Mouse (Mus musculus): ENCODE measurements around the gene Rsph1. TPM values are rescaled to one million over a fixed set of nuclear protein-coding genes. Genes with fewer than 3 reads are reported as not detected.

The Rsph1 gene
- total RNA-seq, 2 experiments from 2014 or later, result 4.8 to 5.2 TPM

DNA sequence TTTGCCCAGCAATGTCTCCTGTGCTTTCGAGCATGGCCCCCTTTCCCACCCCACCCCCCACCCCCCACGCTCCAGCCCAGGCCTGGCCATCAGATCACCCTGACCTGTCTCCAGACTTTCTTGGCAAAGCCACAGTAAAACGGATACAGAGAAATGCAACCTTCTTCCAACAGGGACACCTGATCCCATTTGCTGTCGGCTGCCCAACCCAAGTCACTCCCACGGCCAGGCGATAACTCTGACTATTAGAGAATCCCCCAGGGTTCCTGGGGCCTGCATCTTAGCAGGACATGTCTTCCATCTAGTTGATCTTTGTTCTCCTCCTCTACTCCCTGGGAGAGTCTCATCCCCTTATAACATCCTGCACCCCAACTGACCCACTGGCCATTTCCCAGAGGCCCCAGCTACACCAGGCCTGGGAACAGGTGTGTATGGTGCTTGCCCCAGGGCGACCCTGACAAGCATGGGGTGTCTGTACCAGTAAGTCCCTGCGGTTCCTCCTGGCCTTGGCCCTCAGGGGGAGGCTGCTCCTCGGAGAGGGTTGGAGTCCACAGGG lies 18.8 kb downstream of the Rsph1 start:
- DNase-seq, result no peak

DNA sequence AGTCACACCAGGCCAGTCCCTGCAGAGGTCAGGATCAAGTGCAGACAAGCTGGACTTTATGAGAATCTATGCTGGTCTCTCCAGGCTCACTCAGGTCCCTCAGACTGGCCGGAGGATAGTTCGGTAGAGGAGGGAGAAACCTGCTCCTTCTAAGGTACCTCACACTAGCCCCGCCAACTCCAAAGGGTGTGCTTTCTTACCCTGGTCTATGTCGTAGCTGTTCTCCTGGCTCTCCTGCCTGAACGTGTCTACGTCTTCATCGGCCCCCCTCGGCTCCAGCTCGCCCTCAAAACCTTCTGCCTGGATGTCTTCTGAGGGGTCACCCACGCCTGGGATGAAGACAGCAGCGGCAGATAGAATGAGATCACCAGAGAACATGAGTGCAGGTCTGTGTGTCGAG lies 19.3 kb downstream of the Rsph1 start:
- no peak for DNase-seq

DNA sequence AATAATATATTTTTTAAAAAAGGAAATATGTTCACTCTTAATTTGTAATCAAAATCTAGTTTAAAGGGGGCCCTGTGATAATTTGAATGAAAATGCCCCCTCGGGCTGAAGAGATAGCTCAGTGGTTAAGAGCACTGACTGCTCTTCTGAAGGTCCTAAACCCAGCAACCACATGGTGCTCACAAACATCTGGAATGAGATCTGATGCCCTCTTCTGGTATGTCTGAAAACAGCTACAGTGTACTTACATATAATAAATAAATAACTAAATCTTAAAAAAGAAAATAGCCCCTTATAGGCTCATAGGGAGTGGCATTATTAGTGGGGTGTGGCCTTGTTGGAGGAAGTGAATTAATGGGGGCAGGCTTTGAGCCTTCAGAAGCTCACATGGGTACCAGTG lies 20.0 kb downstream of the Rsph1 start:
- no peak for DNase-seq

- DNase-seq, result peak; percentile 86 to 89
These were observed 22.7 kb downstream of the Rsph1 start for GRCm38 (mm10) chr17:31254463-31254931.

- no peak for DNase-seq
These were observed 23.2 kb downstream of the Rsph1 start for GRCm38 (mm10) chr17:31253951-31254350.

DNA sequence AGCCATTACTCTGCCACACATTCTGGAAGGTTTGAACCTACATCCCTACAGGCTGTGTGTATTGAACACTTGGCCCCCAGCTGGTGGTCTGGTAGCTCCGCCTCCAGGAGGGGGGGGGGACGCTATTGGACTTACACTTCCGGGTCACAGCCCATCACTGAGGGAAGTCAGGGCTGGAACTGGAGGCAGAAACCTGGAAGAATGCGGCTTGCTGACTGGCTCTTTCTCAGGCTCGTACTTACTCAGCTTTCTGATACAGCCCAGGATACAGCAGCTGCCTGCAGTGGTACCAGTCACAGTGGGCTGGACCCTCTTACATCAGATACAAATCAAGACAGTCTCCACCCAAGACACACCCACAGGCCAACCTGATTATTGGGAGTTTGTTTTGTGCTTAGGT lies 30.0 kb downstream of the Rsph1 start:
- DNase-seq, result no peak

GRCm38 (mm10) chr17:31245321-31245720 lies 31.9 kb downstream of the Rsph1 start:
- DNase-seq, result no peak

DNA sequence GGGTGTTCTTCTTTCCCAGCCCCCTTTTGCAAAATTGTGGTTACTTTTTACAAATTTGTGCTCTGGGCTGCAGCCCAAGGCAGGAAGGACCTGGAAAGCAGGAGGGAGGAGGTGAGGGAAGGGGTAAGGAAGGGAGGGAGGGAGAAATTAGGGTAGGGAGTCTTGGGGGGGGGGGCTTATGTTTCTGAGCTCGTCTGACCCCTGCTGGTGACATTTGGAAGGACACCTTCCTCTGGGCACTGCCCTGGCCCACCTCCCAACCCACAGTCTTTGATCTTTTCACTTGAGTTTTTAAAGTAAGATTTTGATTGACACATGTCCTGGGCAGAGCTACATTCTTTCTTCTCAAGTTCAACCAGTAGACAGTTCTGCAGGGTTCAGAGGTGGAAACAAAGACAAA lies 34.4 kb downstream of the Rsph1 start:
- DNase-seq, result peak; percentile 34 to 59

DNA sequence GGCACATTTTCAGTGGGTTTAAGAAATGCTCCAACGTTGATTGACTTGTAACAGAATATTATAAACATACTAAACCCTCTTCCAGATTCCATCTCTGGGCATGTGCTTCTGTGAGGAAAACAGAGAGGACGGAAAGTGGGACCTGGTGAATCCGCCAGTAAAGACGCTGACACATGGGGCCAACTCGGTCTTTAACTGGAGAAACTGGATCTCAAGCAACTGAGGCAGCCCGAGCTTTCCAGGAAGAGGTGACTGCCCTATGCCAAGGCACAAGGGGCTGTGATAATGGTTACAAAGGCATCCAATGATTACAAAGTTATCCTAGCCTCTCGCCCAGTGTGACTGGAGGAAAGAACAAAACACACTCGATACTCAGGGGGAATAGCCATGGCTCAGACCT lies 36.0 kb downstream of the Rsph1 start:
- no peak for DNase-seq

DNA sequence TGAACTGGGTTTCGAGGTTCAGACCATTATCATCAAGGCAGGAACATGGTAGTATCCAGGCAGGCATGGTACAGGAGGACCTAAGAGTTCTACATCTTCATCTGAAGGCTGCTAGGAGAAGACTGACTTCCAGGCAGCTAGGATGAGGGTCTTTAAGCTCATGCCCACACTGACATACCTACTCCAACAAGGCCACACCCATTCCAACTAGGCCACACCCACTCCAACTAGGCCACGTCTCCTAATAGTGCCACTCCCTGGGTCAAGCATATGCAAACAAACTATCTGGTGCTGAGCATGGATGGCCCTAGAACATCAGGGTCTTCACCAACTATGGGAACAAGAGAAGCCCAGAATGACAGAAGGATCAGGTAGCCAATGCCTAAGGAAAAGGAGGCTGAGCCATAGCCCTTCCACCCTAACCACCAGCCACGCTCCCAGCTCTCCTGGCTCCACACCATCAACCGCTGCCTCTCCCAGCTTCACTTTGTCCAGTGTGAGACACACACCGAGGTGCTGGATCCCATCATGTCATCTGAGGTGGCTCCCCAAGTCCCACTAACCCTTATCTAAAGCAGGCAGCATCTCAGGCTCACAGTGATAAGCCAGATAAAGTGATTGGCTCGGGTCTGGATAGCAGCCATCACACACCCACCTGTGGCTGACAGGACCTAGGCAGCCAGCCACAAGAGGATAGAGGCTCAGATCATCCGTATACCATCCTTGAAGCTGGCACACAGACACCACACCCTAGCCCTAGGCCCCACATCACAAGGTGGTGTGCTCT lies 38.8 kb downstream of the Rsph1 start:
- DNase-seq, result no peak

- no peak for DNase-seq
These were observed 41.3 kb downstream of the Rsph1 start for GRCm38 (mm10) chr17:31235915-31236314.

DNA sequence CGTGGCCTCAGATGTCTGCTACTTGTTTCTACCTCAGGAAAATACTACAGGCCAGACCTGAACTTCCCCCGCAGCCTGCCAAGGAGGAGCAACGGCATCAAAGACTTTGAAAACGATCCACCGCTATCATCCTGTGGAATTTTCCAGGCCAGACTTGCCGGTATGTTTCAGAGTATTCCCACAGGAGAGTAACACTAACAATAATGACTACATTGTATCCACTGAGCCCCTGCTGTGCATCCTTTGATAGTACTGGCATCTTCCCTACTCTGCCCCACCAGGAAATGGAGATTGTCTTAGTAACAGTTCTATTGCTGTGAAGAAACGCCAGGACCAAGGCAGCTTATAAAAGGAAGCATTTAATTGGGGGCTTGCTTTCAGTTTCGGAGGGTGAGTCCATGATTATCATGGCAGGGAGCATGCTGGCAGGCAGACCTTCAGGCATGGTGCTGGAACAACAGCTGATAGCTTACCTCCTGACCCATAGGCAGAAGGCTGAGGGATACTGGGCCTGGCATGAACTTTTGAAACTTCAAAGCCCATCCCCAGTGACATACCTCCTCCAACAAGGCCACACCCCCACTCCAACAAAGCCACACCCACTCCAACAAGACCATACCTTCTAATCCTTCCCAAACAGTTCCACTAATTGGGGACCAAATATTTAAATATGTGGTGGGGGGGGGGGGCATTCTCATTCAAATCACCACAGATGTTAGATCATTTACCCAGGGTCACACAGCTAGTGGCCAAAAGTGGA lies 44.8 kb downstream of the Rsph1 start:
- peak in 1 of 2 experiments; percentile 19 for DNase-seq

DNA sequence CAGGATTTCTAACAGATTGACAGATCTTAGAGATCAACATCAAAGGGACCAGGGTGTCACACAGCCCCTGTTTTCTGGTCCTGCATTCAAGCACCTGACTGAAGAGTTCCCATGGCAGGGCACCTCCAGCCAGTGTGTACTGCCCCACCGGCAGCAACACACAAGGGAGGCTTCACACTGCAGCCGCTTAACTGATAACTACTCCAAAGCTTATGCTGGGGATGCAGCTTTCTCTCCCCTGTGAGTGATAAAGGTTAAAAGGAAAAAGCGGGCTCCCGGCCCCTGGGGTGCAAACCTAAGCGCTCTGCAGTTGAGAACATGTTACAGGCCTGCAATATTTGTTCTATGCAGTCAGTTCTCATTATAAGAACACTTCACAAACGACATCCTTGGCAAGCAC lies 45.4 kb downstream of the Rsph1 start:
- DNase-seq, result no peak

- no peak for DNase-seq
These were observed 50.3 kb downstream of the Rsph1 start for GRCm38 (mm10) chr17:31226931-31227330.

DNA sequence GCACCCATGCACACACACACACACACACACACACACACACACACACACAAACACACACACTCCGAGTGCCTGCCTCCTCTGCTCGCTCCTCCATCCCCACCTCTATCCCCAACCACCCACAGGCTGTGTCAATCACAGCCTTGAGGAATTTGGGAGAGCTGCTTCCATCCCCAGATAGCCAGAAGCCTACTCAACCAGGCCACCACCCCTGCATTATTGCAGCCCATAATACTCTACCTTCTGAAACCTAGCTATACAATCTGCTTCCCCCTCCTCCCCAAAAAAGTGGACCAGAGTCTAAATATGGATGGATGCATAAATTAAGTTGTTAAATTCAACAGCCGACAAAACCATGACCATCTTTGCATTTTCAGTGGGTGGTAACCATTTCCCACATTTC lies 50.8 kb downstream of the Rsph1 start:
- DNase-seq, result no peak

GRCm38 (mm10) chr17:31224591-31224990 lies 52.6 kb downstream of the Rsph1 start:
- no peak for DNase-seq

DNA sequence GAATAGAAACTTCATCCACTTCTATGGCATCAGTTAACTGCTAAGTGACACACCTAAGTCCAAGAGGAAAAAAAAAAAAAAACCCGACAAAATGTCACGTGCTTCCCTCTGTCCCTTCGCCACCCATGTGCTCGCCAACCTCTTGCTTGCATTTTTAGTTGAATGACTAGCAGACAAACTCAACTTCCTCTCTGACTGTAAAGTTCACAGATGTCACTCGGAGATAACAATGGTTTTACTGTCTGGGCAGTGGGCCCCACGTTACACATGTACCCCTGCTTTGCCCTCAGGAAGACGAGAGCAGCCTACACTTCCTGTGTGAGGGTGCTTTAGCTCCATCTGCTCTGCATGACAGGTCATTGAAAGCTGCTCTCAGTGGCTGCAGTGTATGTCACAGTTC lies 53.3 kb downstream of the Rsph1 start:
- DNase-seq, result no peak

GRCm38 (mm10) chr17:31222810-31223310 lies 54.3 kb downstream of the Rsph1 start:
- no peak for DNase-seq

DNA sequence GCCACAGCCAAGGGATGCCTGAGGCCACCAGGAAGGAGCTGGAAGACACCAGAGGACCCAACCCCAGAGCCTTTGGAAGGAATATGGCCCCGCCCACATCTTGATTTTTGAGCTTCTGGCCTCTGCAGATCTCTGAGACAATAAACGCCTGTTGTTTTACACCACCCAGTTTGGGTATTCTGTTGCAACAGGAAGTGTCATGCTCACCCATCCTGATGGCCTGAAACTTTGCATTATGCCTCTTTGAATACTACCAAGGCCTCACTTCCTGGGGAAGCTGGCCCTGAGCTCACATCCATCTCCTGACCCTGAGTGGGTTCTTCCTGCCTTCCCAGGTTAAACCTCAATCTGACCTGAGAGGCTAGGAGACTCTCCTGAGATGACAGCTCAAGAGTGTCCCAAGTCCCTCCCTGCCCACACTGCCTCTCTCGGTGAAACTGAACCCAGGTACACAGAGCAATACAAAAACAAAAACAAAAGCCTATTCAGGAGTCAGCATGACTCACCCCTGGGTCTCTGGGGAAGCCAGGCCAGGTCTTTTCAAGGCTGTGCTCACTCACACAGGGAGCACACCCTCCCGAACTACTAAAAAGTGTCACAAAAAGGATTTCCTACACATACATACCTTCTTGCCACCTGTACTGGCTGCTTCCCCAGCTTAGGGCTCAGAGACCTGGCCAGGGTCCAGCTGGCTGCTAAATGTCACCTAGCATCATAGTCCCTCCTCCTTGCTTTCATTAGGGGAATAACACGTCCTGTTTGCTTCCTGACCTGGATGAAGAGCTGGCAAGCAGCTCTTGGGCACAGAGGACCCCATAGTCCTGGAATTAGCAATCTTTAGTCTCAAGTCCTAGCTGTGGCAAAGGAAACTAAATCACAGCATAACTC lies 60.9 kb downstream of the Rsph1 start:
- peak; percentile 37 to 49 for DNase-seq

DNA sequence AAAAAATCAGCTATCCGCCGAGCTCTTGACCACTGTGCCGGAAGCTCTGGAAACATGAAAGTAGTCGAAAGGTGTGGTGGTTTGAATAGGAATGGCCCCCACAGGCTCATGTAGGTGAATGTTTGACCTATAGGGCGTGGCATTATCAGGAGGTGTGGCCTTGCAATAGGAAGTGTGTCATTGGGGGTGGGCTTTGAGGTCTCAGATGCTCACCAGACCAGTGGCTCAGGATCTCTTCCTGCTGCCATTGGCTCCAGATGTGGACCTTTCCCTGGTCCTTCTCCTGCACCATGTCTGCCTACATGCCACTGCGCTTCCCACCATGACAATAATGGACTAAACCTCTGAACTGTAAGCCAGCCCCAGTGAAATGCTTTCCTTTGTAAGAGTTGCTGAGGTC lies 65.3 kb downstream of the Rsph1 start:
- no peak for DNase-seq

DNA sequence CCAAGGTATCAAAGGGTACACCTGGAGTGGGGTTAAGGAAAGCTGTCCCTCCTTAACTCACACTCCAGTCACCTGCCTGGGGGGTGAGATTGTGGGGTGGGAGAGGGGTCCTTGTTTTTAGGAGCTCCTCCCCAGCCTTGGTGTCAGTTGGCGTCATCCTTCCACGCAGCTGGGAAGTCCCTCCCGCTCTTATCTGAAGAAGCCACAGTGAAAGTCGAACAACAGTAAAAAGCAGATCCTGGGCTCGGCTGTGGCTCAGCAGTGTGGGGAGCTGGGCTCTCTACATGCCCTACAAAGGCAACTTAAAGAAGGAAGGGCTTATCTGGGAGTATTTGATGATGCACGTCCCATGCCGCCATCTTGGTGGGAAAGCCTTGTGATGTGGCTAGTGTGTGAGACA lies 66.9 kb downstream of the Rsph1 start:
- no peak for DNase-seq

DNA sequence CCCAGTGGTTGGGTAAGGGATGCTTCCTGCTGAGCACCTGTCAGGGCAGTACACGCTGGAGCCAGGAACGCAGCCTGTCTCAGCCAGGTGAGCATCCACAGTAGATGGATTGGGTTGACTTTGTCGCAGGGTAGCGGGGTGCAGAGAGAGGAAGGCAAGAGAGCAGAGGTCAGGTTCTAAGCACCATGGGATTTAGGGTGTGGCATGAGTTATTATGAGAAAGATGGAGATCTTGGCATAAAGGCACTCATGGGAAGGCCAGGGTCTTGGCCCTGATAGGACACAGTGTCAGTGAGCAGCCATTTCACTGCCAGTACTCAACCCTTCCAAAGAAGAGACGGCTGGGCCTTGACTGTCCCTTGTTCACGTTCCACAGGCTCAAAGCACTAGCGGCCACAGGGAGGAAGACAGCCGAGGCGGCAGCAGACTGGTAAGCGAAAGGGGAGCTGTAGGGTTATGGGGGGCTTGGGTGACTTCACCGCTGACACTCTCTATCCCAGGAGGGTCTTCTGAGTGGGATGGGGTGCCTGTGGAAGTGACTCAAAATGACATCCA lies 67.7 kb downstream of the Rsph1 start:
- no peak for DNase-seq
